Comparison of ENCODE assay signal across 8 mouse cellular contexts in genomic region chr9:44479628-44480428, GRCm38 (mm10). TPM values are rescaled to one million over a fixed set of nuclear protein-coding genes. Genes with fewer than 3 reads are reported as not detected.
A peak's percentile ranks its signal among the peaks of the same experiment; 100 is the strongest.
DNase-seq lines count a peak whose midpoint lies in the region; ATAC-seq lines count a peak whose summit lies in the region.

No protein-coding gene starts in this region.

- peak overlapping the region; percentile 72 for H3K4me3 ChIP-seq in embryonic facial prominence, embryonic 12.5 days
- peak overlapping the region; percentile 86 for H3K4me3 ChIP-seq in limb, embryonic 13.5 days
- H3K4me3 ChIP-seq in midbrain, embryonic 14.5 days (replicated peaks; ENCODE audit: low read depth, low read length), result peak overlapping the region; percentile 81

- H3K27me3 ChIP-seq in embryonic facial prominence, embryonic 12.5 days, result no peaks in the 10 kb centered on the region
- no peaks in the 10 kb centered on the region for H3K27me3 ChIP-seq in limb, embryonic 13.5 days
- no peaks in the 10 kb centered on the region for H3K27me3 ChIP-seq in midbrain, embryonic 14.5 days (ENCODE audit: control insufficient read depth, insufficient read depth, low read length)

- peak overlapping the region; percentile 100 for H3K27ac ChIP-seq in embryonic facial prominence, embryonic 12.5 days
- H3K27ac ChIP-seq in limb, embryonic 13.5 days, result peak overlapping the region; percentile 100
- peak overlapping the region; percentile 97 for H3K27ac ChIP-seq in midbrain, embryonic 14.5 days (replicated peaks; ENCODE audit: low read depth, low read length)

- peak; percentile 91 for DNase-seq in 416B (ENCODE audit: low read depth)
- DNase-seq in adrenal gland, postnatal 14 days, result peak; percentile 92
- peak; percentile 92 for DNase-seq in heart, adult 8-10 months (ENCODE audit: low spot score)
- peak; percentile 87 for DNase-seq in kidney, adult 8-10 months
- DNase-seq in midbrain, embryonic 14.5 days, result peak; percentile 93
- DNase-seq in spleen, postnatal 14 days (ENCODE audit: low spot score in 2 of 2), result peak; percentile 50 to 53

- H3K36me3 ChIP-seq in embryonic facial prominence, embryonic 12.5 days, result no peaks in the 10 kb centered on the region
- no peaks in the 10 kb centered on the region for H3K36me3 ChIP-seq in limb, embryonic 13.5 days
- H3K36me3 ChIP-seq in midbrain, embryonic 14.5 days (ENCODE audit: control insufficient read depth, insufficient read depth, low read length), result no peaks in the 10 kb centered on the region

- peak overlapping the region; percentile 92 for H3K4me2 ChIP-seq in embryonic facial prominence, embryonic 12.5 days (replicated peaks)
- peak overlapping the region; percentile 94 for H3K4me2 ChIP-seq in limb, embryonic 13.5 days (replicated peaks)
- H3K4me2 ChIP-seq in midbrain, embryonic 14.5 days (ENCODE audit: low read length), result peak overlapping the region; percentile 72

- H3K9ac ChIP-seq in embryonic facial prominence, embryonic 12.5 days, result peak overlapping the region; percentile 85
- H3K9ac ChIP-seq in limb, embryonic 13.5 days, result peak overlapping the region; percentile 90
- peak overlapping the region; percentile 77 for H3K9ac ChIP-seq in midbrain, embryonic 14.5 days (replicated peaks; ENCODE audit: low read length)

- no peaks in the 10 kb centered on the region for H3K9me3 ChIP-seq in embryonic facial prominence, embryonic 12.5 days
- no peaks in the 10 kb centered on the region for H3K9me3 ChIP-seq in limb, embryonic 13.5 days
- H3K9me3 ChIP-seq in midbrain, embryonic 14.5 days (ENCODE audit: control insufficient read depth, low read length), result no peaks in the 10 kb centered on the region

- ATAC-seq in embryonic facial prominence, embryonic 12.5 days (ENCODE audit: insufficient number of reproducible peaks, insufficient read depth, low FRiP score, low TSS enrichment), result peak; percentile 70
- ATAC-seq in limb, embryonic 13.5 days (ENCODE audit: low FRiP score, low read depth), result peak; percentile 45
- peak; percentile 55 for ATAC-seq in midbrain, embryonic 14.5 days (ENCODE audit: low FRiP score, low TSS enrichment)

- under 1% methylated on average over 26 of the region's 26 CpGs for WGBS in embryonic facial prominence, embryonic 12.5 days
- under 1% methylated on average over 26 of the region's 26 CpGs for WGBS in limb, embryonic 13.5 days
- under 1% methylated on average over 26 of the region's 26 CpGs for WGBS in midbrain, embryonic 14.5 days

- peaks cover 22% of the 10 kb centered on the region for H3K4me1 ChIP-seq in embryonic facial prominence, embryonic 12.5 days
- peaks cover 38% of the 10 kb centered on the region for H3K4me1 ChIP-seq in limb, embryonic 13.5 days
- peaks cover 22% of the 10 kb centered on the region for H3K4me1 ChIP-seq in midbrain, embryonic 14.5 days (ENCODE audit: control insufficient read depth, insufficient read depth, low read length)

RNA-seq across cellular contexts. Expression of gene Bcl9l, which starts 2.8 kb away (rescaled TPM):
- total RNA-seq in adrenal gland, postnatal 14 days (2021), result 59.3 and 61.7 TPM in 2 replicates
- polyA plus RNA-seq in embryonic facial prominence, embryonic 12.5 days (2016; fragmentation: Nextera tagmentation; extraction: Ambion mirVana), result 17.7 and 18.5 TPM in 2 replicates
- total RNA-seq in heart, adult 8-10 months (2022), result 10 to 100 TPM; 51.6 to 56.9 (median 53.9) TPM
- polyA plus RNA-seq in limb, embryonic 13.5 days (2015; fragmentation: Nextera tagmentation; extraction: Ambion mirVana), result 14.5 and 15.0 TPM in 2 replicates
- 12.6 and 14.9 TPM in 2 replicates for polyA plus RNA-seq in midbrain, embryonic 14.5 days (2014; fragmentation: Nextera tagmentation; extraction: Ambion mirVana)

RNA-seq across cellular contexts. Expression of gene Upk2, which starts 25.1 kb away (rescaled TPM):
- not detected in 2 replicates for total RNA-seq in adrenal gland, postnatal 14 days (2021)
- 1.7 and 2.2 TPM in 2 replicates for polyA plus RNA-seq in embryonic facial prominence, embryonic 12.5 days (2016; fragmentation: Nextera tagmentation; extraction: Ambion mirVana)
- total RNA-seq in heart, adult 8-10 months (2022), result under 1 TPM in 2 of 4 experiments, not detected in 2; 0.26 to 0.28 TPM
- 0.31 and 0.36 TPM in 2 replicates for polyA plus RNA-seq in limb, embryonic 13.5 days (2015; fragmentation: Nextera tagmentation; extraction: Ambion mirVana)
- not detected in 2 replicates for polyA plus RNA-seq in midbrain, embryonic 14.5 days (2014; fragmentation: Nextera tagmentation; extraction: Ambion mirVana)

RNA-seq across cellular contexts. Expression of gene Foxr1, which starts 38.9 kb away (rescaled TPM):
- total RNA-seq in adrenal gland, postnatal 14 days (2021), result not detected in 2 replicates
- polyA plus RNA-seq in embryonic facial prominence, embryonic 12.5 days (2016; fragmentation: Nextera tagmentation; extraction: Ambion mirVana), result not detected in 2 replicates
- not detected for total RNA-seq in heart, adult 8-10 months (2022)
- not detected in 2 replicates for polyA plus RNA-seq in limb, embryonic 13.5 days (2015; fragmentation: Nextera tagmentation; extraction: Ambion mirVana)
- not detected in 2 replicates for polyA plus RNA-seq in midbrain, embryonic 14.5 days (2014; fragmentation: Nextera tagmentation; extraction: Ambion mirVana)

Comparison
In these comparisons a context has a peak if more than half of its experiments do, and no peak if none do; other contexts are left out.
1. Peak in every context shown above with its lines: DNase-seq, ATAC-seq, H3K4me3 ChIP-seq and H3K27ac ChIP-seq.